Mouse (Mus musculus): ENCODE results near the gene Myrfl. TPM values are rescaled to one million over a fixed set of nuclear protein-coding genes. Genes with fewer than 3 reads are reported as not detected.

Myrfl gene
- total RNA-seq, 1 experiment from 2014 or later, result not detected

- no peak for DNase-seq
These were observed 140.7 kb downstream of the Myrfl start for GRCm38 (mm10) chr10:116755881-116756581.

GRCm38 (mm10) chr10:116754940-116755339 is 141.8 kb downstream of the Myrfl start:
- DNase-seq, result no peak

- no peak for DNase-seq
These were observed 145.8 kb downstream of the Myrfl start for GRCm38 (mm10) chr10:116750895-116751294.

GRCm38 (mm10) chr10:116750062-116750461 is 146.7 kb downstream of the Myrfl start:
- DNase-seq, result no peak

GRCm38 (mm10) chr10:116748681-116749080 is 148.0 kb downstream of the Myrfl start:
- DNase-seq, result no peak

GRCm38 (mm10) chr10:116746281-116747011 is 150.3 kb downstream of the Myrfl start:
- DNase-seq, result no peak

GRCm38 (mm10) chr10:116742696-116743095 is 154.0 kb downstream of the Myrfl start:
- no peak for DNase-seq

GRCm38 (mm10) chr10:116742189-116742588 is 154.5 kb downstream of the Myrfl start:
- no peak for DNase-seq

GRCm38 (mm10) chr10:116741343-116741742 is 155.4 kb downstream of the Myrfl start:
- no peak for DNase-seq

- DNase-seq, result no peak
These were observed 156.6 kb downstream of the Myrfl start for GRCm38 (mm10) chr10:116740073-116740472.

GRCm38 (mm10) chr10:116738533-116738932 is 158.2 kb downstream of the Myrfl start:
- DNase-seq, result no peak

- DNase-seq, result peak; percentile 81
These were observed 161.1 kb downstream of the Myrfl start for GRCm38 (mm10) chr10:116735607-116736006.

GRCm38 (mm10) chr10:116733651-116734050 is 163.1 kb downstream of the Myrfl start:
- DNase-seq, result peak; percentile 12

- DNase-seq, result no peak
These were observed 166.6 kb downstream of the Myrfl start for GRCm38 (mm10) chr10:116730033-116730652.

- DNase-seq, result no peak
These were observed 167.9 kb downstream of the Myrfl start for GRCm38 (mm10) chr10:116728860-116729259.

GRCm38 (mm10) chr10:116727702-116728298 is 168.9 kb downstream of the Myrfl start:
- no peak for DNase-seq

Other genes with a start within 250 kb of the Myrfl start
- 48.4 and 50.5 TPM in 2 replicates for gene Rab3ip, start 53.9 kb upstream of the Myrfl start, total RNA-seq (2021)
- gene Gm10271, start 75.7 kb upstream of the Myrfl start, total RNA-seq (2021), result not detected in 2 replicates
- gene Best3, start 89.4 kb upstream of the Myrfl start, total RNA-seq (2021), result 0.26 and 0.45 TPM in 2 replicates
- not detected in 2 replicates for gene Lrrc10, start 148.4 kb upstream of the Myrfl start, total RNA-seq (2021)
- gene Cct2, start 166.9 kb upstream of the Myrfl start, total RNA-seq (2021), result 224 and 240 TPM in 2 replicates

Data from adrenal gland, postnatal 14 days (tissue).